Comparison of ENCODE assay signal across 17 mouse cellular contexts in genomic region chr11:19778191-19778590, GRCm38 (mm10).
"Had no signal": no experiment of that assay in that cellular context is flagged by ENCODE, and none has a peak within 500 bp of the region (broad histone marks: within the 10 kb centered on the region; RNA-seq: fewer than 3 reads in every experiment).

No protein-coding gene starts in this region.

- H3K36me3 ChIP-seq: midbrain, embryonic 10.5 days; midbrain, embryonic 12.5 days; neural tube, embryonic 13.5 days; neural tube, embryonic 15.5 days had no signal

- H3K27ac ChIP-seq: midbrain, embryonic 10.5 days; midbrain, embryonic 12.5 days; neural tube, embryonic 13.5 days; neural tube, embryonic 15.5 days had no signal

- DNase-seq: lung, adult 18-20 months; lung, embryonic 14.5 days; lung, postnatal 10 days; lung, postnatal 4 days; midbrain, embryonic 14.5 days; retina, postnatal 1 day; right cerebral cortex, adult 18-20 months; right cerebral cortex, postnatal 25 days; spleen, adult 18-20 months; thymus, adult 18-20 months; thymus, postnatal 14 days; thymus, postnatal 36 days had no signal

- H3K27me3 ChIP-seq: neural tube, embryonic 13.5 days; neural tube, embryonic 15.5 days had no signal

- H3K9me3 ChIP-seq: midbrain, embryonic 10.5 days; midbrain, embryonic 12.5 days; neural tube, embryonic 13.5 days; neural tube, embryonic 15.5 days had no signal

- H3K4me3 ChIP-seq: midbrain, embryonic 10.5 days; midbrain, embryonic 12.5 days; myocyte; neural tube, embryonic 13.5 days; neural tube, embryonic 15.5 days had no signal
